Mouse (Mus musculus): ENCODE results near the gene Proser2. TPM values are rescaled to one million over a fixed set of nuclear protein-coding genes. Genes with fewer than 3 reads are reported as not detected.

The Proser2 gene
- polyA plus RNA-seq, 1 experiment = 5.2 TPM

GRCm38 (mm10) chr2:6167843-6168558 lies 38.0 kb upstream of the Proser2 start:
- H3K27ac ChIP-seq (ENCODE audit: insufficient read depth, low read length) = no peak overlapping the region
- TF ChIP-seq EP300 (IDR thresholded peaks at IDR 0.05; ENCODE audit: insufficient read depth, low read depth, low read length) (no peak), POLR2A (IDR thresholded peaks at IDR 0.05; ENCODE audit: insufficient read depth, low read length) (no peak), CTCF (IDR thresholded peaks at IDR 0.05; ENCODE audit: low read depth, low read length) (no peak)
- no peaks in the 10 kb centered on the region for H3K27me3 ChIP-seq (ENCODE audit: control insufficient read depth, insufficient read depth, low read length, poor library complexity, severe bottlenecking)
- H3K9ac ChIP-seq (ENCODE audit: low read depth, poor library complexity, severe bottlenecking) = no peak overlapping the region
- no peaks in the 10 kb centered on the region for H3K36me3 ChIP-seq (ENCODE audit: control insufficient read depth, insufficient read depth, low read length, poor library complexity, severe bottlenecking)
- H3K9me3 ChIP-seq (replicated peaks; ENCODE audit: control insufficient read depth, insufficient read depth, low read length, poor library complexity, severe bottlenecking) = peaks cover 10% of the 10 kb centered on the region
- peaks cover 7% of the 10 kb centered on the region for H3K4me1 ChIP-seq (ENCODE audit: control insufficient read depth, insufficient read depth, low read length)
- H3K4me3 ChIP-seq (ENCODE audit: low read depth, low read length) = no peak overlapping the region

- Histone ChIP-seq H3K9me3 (replicated peaks; ENCODE audit: control insufficient read depth, insufficient read depth, low read length, poor library complexity, severe bottlenecking) (peaks cover under 1% of the 10 kb centered on the region; the same call in 1 of the 2 replicates), H3K27ac (ENCODE audit: insufficient read depth, low read length) (no peak overlapping the region), H3K36me3 (ENCODE audit: control insufficient read depth, insufficient read depth, low read length, poor library complexity, severe bottlenecking) (no peaks in the 10 kb centered on the region), H3K27me3 (ENCODE audit: control insufficient read depth, insufficient read depth, low read length, poor library complexity, severe bottlenecking) (no peaks in the 10 kb centered on the region), H3K4me1 (ENCODE audit: control insufficient read depth, insufficient read depth, low read length) (peaks cover 7% of the 10 kb centered on the region), H3K9ac (ENCODE audit: low read depth, poor library complexity, severe bottlenecking) (no peak overlapping the region), H3K4me3 (ENCODE audit: low read depth, low read length) (no peak overlapping the region)
- no peak for TF ChIP-seq EP300 (IDR thresholded peaks at IDR 0.05; ENCODE audit: insufficient read depth, low read depth, low read length)
- no peak for TF ChIP-seq CTCF (IDR thresholded peaks at IDR 0.05; ENCODE audit: low read depth, low read length)
- TF ChIP-seq POLR2A (IDR thresholded peaks at IDR 0.05; ENCODE audit: insufficient read depth, low read length) = no peak
Measured at GRCm38 (mm10) chr2:6165771-6166170, 35.8 kb upstream of the Proser2 start.

GRCm38 (mm10) chr2:6164606-6165290 lies 34.7 kb upstream of the Proser2 start:
- Histone ChIP-seq H3K36me3 (ENCODE audit: control insufficient read depth, insufficient read depth, low read length, poor library complexity, severe bottlenecking) (no peaks in the 10 kb centered on the region), H3K27ac (ENCODE audit: insufficient read depth, low read length) (no peak overlapping the region), H3K9ac (ENCODE audit: low read depth, poor library complexity, severe bottlenecking) (no peak overlapping the region), H3K27me3 (ENCODE audit: control insufficient read depth, insufficient read depth, low read length, poor library complexity, severe bottlenecking) (no peaks in the 10 kb centered on the region), H3K4me1 (ENCODE audit: control insufficient read depth, insufficient read depth, low read length) (peaks cover 11% of the 10 kb centered on the region), H3K4me3 (ENCODE audit: low read depth, low read length) (no peak overlapping the region), H3K9me3 (replicated peaks; ENCODE audit: control insufficient read depth, insufficient read depth, low read length, poor library complexity, severe bottlenecking) (no peaks in the 10 kb centered on the region)
- no peak for TF ChIP-seq CTCF (IDR thresholded peaks at IDR 0.05; ENCODE audit: low read depth, low read length)

- Histone ChIP-seq H3K36me3 (ENCODE audit: control insufficient read depth, insufficient read depth, low read length, poor library complexity, severe bottlenecking) (no peaks in the 10 kb centered on the region), H3K4me1 (ENCODE audit: control insufficient read depth, insufficient read depth, low read length) (peaks cover 10% of the 10 kb centered on the region), H3K27me3 (ENCODE audit: control insufficient read depth, insufficient read depth, low read length, poor library complexity, severe bottlenecking) (no peaks in the 10 kb centered on the region), H3K4me3 (ENCODE audit: low read depth, low read length) (no peak overlapping the region), H3K9ac (ENCODE audit: low read depth, poor library complexity, severe bottlenecking) (no peak overlapping the region), H3K9me3 (replicated peaks; ENCODE audit: control insufficient read depth, insufficient read depth, low read length, poor library complexity, severe bottlenecking) (no peaks in the 10 kb centered on the region), H3K27ac (ENCODE audit: insufficient read depth, low read length) (no peak overlapping the region)
- TF ChIP-seq EP300 (IDR thresholded peaks at IDR 0.05; ENCODE audit: insufficient read depth, low read depth, low read length) (peak; percentile 40; the same call in 1 of the 2 replicates), POLR2A (IDR thresholded peaks at IDR 0.05; ENCODE audit: insufficient read depth, low read length) (no peak), CTCF (IDR thresholded peaks at IDR 0.05; ENCODE audit: low read depth, low read length) (no peak)
Measured at GRCm38 (mm10) chr2:6162366-6163040, 32.5 kb upstream of the Proser2 start.

- Histone ChIP-seq H3K4me1 (ENCODE audit: control insufficient read depth, insufficient read depth, low read length) (peaks cover 8% of the 10 kb centered on the region), H3K27ac (ENCODE audit: insufficient read depth, low read length) (no peak overlapping the region), H3K4me3 (ENCODE audit: low read depth, low read length) (no peak overlapping the region), H3K27me3 (ENCODE audit: control insufficient read depth, insufficient read depth, low read length, poor library complexity, severe bottlenecking) (no peaks in the 10 kb centered on the region), H3K36me3 (ENCODE audit: control insufficient read depth, insufficient read depth, low read length, poor library complexity, severe bottlenecking) (no peaks in the 10 kb centered on the region), H3K9me3 (replicated peaks; ENCODE audit: control insufficient read depth, insufficient read depth, low read length, poor library complexity, severe bottlenecking) (no peaks in the 10 kb centered on the region), H3K9ac (ENCODE audit: low read depth, poor library complexity, severe bottlenecking) (no peak overlapping the region)
- TF ChIP-seq CTCF (IDR thresholded peaks at IDR 0.05; ENCODE audit: low read depth, low read length) = no peak
- TF ChIP-seq EP300 (IDR thresholded peaks at IDR 0.05; ENCODE audit: insufficient read depth, low read depth, low read length) = no peak
- no peak for TF ChIP-seq POLR2A (IDR thresholded peaks at IDR 0.05; ENCODE audit: insufficient read depth, low read length)
Measured at GRCm38 (mm10) chr2:6159735-6160134, 29.7 kb upstream of the Proser2 start.

- no peak overlapping the region for H3K9ac ChIP-seq (ENCODE audit: low read depth, poor library complexity, severe bottlenecking)
- no peak for TF ChIP-seq EP300 (IDR thresholded peaks at IDR 0.05; ENCODE audit: insufficient read depth, low read depth, low read length)
- no peak for TF ChIP-seq POLR2A (IDR thresholded peaks at IDR 0.05; ENCODE audit: insufficient read depth, low read length)
- no peak for TF ChIP-seq CTCF (IDR thresholded peaks at IDR 0.05; ENCODE audit: low read depth, low read length)
Measured at GRCm38 (mm10) chr2:6159219-6159618, 29.2 kb upstream of the Proser2 start.

More at GRCm38 (mm10) chr2:6159219-6159618, 29.2 kb upstream of the Proser2 start:
- no peak overlapping the region for H3K4me3 ChIP-seq (ENCODE audit: low read depth, low read length)
- H3K27ac ChIP-seq (ENCODE audit: insufficient read depth, low read length) = no peak overlapping the region
- peaks cover 8% of the 10 kb centered on the region for H3K4me1 ChIP-seq (ENCODE audit: control insufficient read depth, insufficient read depth, low read length)
- no peaks in the 10 kb centered on the region for H3K27me3 ChIP-seq (ENCODE audit: control insufficient read depth, insufficient read depth, low read length, poor library complexity, severe bottlenecking)
- H3K9me3 ChIP-seq (replicated peaks; ENCODE audit: control insufficient read depth, insufficient read depth, low read length, poor library complexity, severe bottlenecking) = no peaks in the 10 kb centered on the region
- no peaks in the 10 kb centered on the region for H3K36me3 ChIP-seq (ENCODE audit: control insufficient read depth, insufficient read depth, low read length, poor library complexity, severe bottlenecking)

Measured in ES-Bruce4 (cell line).